Mouse (Mus musculus) MEL (cell line): ENCODE data around the gene Tex36. TPM values are rescaled to one million over a fixed set of nuclear protein-coding genes. Genes with fewer than 3 reads are reported as not detected.

Source experiments
- DNase-seq: peaks from one replicate; pipeline ENCODE4 v3.0.0; 2011; ENCODE audit warnings: low read depth, low spot score
- H3K27ac ChIP-seq: 2 replicates; pipeline ENCODE4 v1.5.1; 2012; ENCODE audit warnings: low read depth, mild to moderate bottlenecking, control low read depth, low read length, moderate library complexity; ENCODE audit not compliant: control insufficient read depth
- H3K27me3 ChIP-seq, 2 experiments: fragments of 150-350 bp in 1 of 2; sonication (generic) in 1 of 2; 2 replicates each; pipeline ENCODE4 v1.6.1; 2012; ENCODE audit warnings: low read length in 2 of 2, mild to moderate bottlenecking in 2 of 2, improper control_type of control experiment in 1 of 2, moderate library complexity in 1 of 2; ENCODE audit not compliant: insufficient read depth in 2 of 2, control insufficient read depth in 1 of 2
- H3K36me3 ChIP-seq, 2 experiments: 2 replicates each; pipeline ENCODE4 v1.6.1; 2012 to 2014; ENCODE audit warnings: low read length in 2 of 2, improper control_type of control experiment in 1 of 2, inconsistent platforms in 1 of 2, mild to moderate bottlenecking in 1 of 2; ENCODE audit not compliant: insufficient read depth in 2 of 2, control insufficient read depth in 1 of 2
- H3K4me1 ChIP-seq, 2 experiments: fragments of 150-350 bp in 1 of 2; sonication (generic) in 1 of 2; 2 replicates each; pipeline ENCODE4 v1.6.1; 2012; ENCODE audit warnings: low read length in 2 of 2, improper control_type of control experiment in 1 of 2, mild to moderate bottlenecking in 1 of 2; ENCODE audit not compliant: insufficient read depth in 2 of 2, control insufficient read depth in 1 of 2
- H3K4me3 ChIP-seq, 2 experiments: fragments of 150-350 bp in 1 of 2; sonication (generic) in 1 of 2; 2 replicates each; pipeline ENCODE4 v1.5.1; 2012; ENCODE audit warnings: low read depth in 2 of 2, low read length in 2 of 2, mild to moderate bottlenecking in 2 of 2, moderate library complexity in 2 of 2, control low read depth in 1 of 2, improper control_type of control experiment in 1 of 2; ENCODE audit not compliant: control insufficient read depth in 1 of 2, insufficient read depth in 1 of 2
- H3K79me2 ChIP-seq: 2 replicates; pipeline ENCODE4 v1.6.1; 2012; ENCODE audit warnings: mild to moderate bottlenecking, low read length, moderate library complexity; ENCODE audit not compliant: control insufficient read depth, poor library complexity, insufficient read depth
- H3K9ac ChIP-seq: 2 replicates; pipeline ENCODE4 v1.6.1; 2012; ENCODE audit warnings: low read depth, mild to moderate bottlenecking, control low read depth, low read length, moderate library complexity; ENCODE audit not compliant: control insufficient read depth, poor library complexity, severe bottlenecking
- H3K9me3 ChIP-seq: fragments of 150-350 bp; sonication (generic); replicated peaks from 2 replicates; pipeline ENCODE4 v1.6.1; 2012; ENCODE audit warnings: mild to moderate bottlenecking, low read length, improper control_type of control experiment, moderate library complexity; ENCODE audit not compliant: insufficient read depth
- BHLHE40 ChIP-seq: IDR thresholded peaks from 2 replicates; pipeline ENCODE4 v1.6.1; 2012; ENCODE audit warnings: low read depth, mild to moderate bottlenecking, inconsistent platforms, low read length, improper control_type of control experiment, borderline replicate concordance
- CHD1 ChIP-seq: IDR thresholded peaks from 2 replicates; pipeline ENCODE4 v1.6.1; 2012; ENCODE audit warnings: low read depth, mild to moderate bottlenecking, inconsistent platforms, low read length, improper control_type of control experiment
- CHD2 ChIP-seq: IDR thresholded peaks from 2 replicates; pipeline ENCODE4 v1.6.1; 2011; ENCODE audit warnings: low read length, improper control_type of control experiment
- CTCF ChIP-seq, 3 experiments: IDR thresholded peaks in 2 of 3; conservative IDR thresholded peaks in 1 of 3; 2 replicates each; pipeline ENCODE4 v1.5.1; 2011 to 2012; ENCODE audit warnings: low read length in 3 of 3, low read depth in 2 of 3, mild to moderate bottlenecking in 2 of 3, improper control_type of control experiment in 1 of 3, inconsistent platforms in 1 of 3, mixed read lengths in 1 of 3, moderate library complexity in 1 of 3; ENCODE audit not compliant: control insufficient read depth in 1 of 3, insufficient read depth in 1 of 3, poor library complexity in 1 of 3, severe bottlenecking in 1 of 3
- E2F4 ChIP-seq: IDR thresholded peaks from 2 replicates; pipeline ENCODE4 v1.6.1; 2011; ENCODE audit warnings: low read depth, low read length, improper control_type of control experiment, borderline replicate concordance
- EP300 ChIP-seq, 2 experiments: IDR thresholded peaks; 2 replicates each; pipeline ENCODE4 v1.6.1; 2011; ENCODE audit warnings: improper control_type of control experiment in 2 of 2, low read length in 2 of 2, low read depth in 1 of 2, mild to moderate bottlenecking in 1 of 2
- ETS1 ChIP-seq: IDR thresholded peaks from 2 replicates; pipeline ENCODE4 v1.6.1; 2012; ENCODE audit warnings: low read depth, mild to moderate bottlenecking, inconsistent platforms, low read length, improper control_type of control experiment, moderate library complexity
- GABPA ChIP-seq: IDR thresholded peaks from 2 replicates; pipeline ENCODE4 v1.6.1; 2012; ENCODE audit warnings: low read depth, mild to moderate bottlenecking, inconsistent platforms, low read length, improper control_type of control experiment, moderate library complexity
- GATA1 ChIP-seq: IDR thresholded peaks from 2 replicates; pipeline ENCODE4 v1.6.1; 2011; ENCODE audit warnings: low read depth, low read length, improper control_type of control experiment
- HCFC1 ChIP-seq: IDR thresholded peaks from 2 replicates; pipeline ENCODE4 v1.6.1; 2012; ENCODE audit warnings: low read depth, mild to moderate bottlenecking, inconsistent platforms, low read length, improper control_type of control experiment, moderate library complexity
- JUND ChIP-seq: IDR thresholded peaks from 2 replicates; pipeline ENCODE4 v1.6.1; 2011; ENCODE audit warnings: low read depth, mild to moderate bottlenecking, improper control_type of control experiment, low read length
- KAT2A ChIP-seq: conservative IDR thresholded peaks from 2 replicates; pipeline ENCODE4 v1.6.1; 2012; ENCODE audit warnings: low read depth, low read length, improper control_type of control experiment, inconsistent platforms
- MAFK ChIP-seq: IDR thresholded peaks from 2 replicates; pipeline ENCODE4 v1.6.1; 2011; ENCODE audit warnings: low read depth, mild to moderate bottlenecking, low read length, improper control_type of control experiment, borderline replicate concordance
- MAX ChIP-seq: IDR thresholded peaks from 2 replicates; pipeline ENCODE4 v1.6.1; 2011; ENCODE audit warnings: low read length, improper control_type of control experiment
- MAZ ChIP-seq: IDR thresholded peaks from 2 replicates; pipeline ENCODE4 v1.6.1; 2012; ENCODE audit warnings: low read depth, mild to moderate bottlenecking, inconsistent platforms, low read length, improper control_type of control experiment
- MEF2A ChIP-seq: IDR thresholded peaks from 2 replicates; pipeline ENCODE4 v1.6.1; 2014; ENCODE audit warnings: low read depth, mild to moderate bottlenecking, inconsistent platforms, low read length, improper control_type of control experiment; ENCODE audit not compliant: poor library complexity, insufficient replicate concordance, severe bottlenecking; ENCODE audit errors: extremely low read depth
- MXI1 ChIP-seq: IDR thresholded peaks from 2 replicates; pipeline ENCODE4 v1.6.1; 2011; ENCODE audit warnings: mild to moderate bottlenecking, low read depth, low read length, improper control_type of control experiment
- MYB ChIP-seq: IDR thresholded peaks from 2 replicates; pipeline ENCODE4 v1.6.1; 2011; ENCODE audit warnings: mild to moderate bottlenecking, low read depth, low read length, improper control_type of control experiment
- MYC ChIP-seq: IDR thresholded peaks from 2 replicates; pipeline ENCODE4 v1.6.1; 2011; ENCODE audit warnings: low read depth, mild to moderate bottlenecking, low read length, improper control_type of control experiment, moderate library complexity
- NELFE ChIP-seq: IDR thresholded peaks from 2 replicates; pipeline ENCODE4 v1.6.1; 2011; ENCODE audit warnings: low read depth, low read length, improper control_type of control experiment
- NRF1 ChIP-seq: IDR thresholded peaks from 2 replicates; pipeline ENCODE4 v1.6.1; 2014; ENCODE audit warnings: low read depth, mild to moderate bottlenecking, inconsistent platforms, low read length, improper control_type of control experiment, moderate library complexity; ENCODE audit not compliant: poor library complexity, insufficient read depth, severe bottlenecking
- POLR2A ChIP-seq, 2 experiments: IDR thresholded peaks; 2 replicates each; pipeline ENCODE4 v1.6.1; 2011 to 2012; ENCODE audit warnings: low read length in 2 of 2, mild to moderate bottlenecking in 2 of 2, control low read depth in 1 of 2, improper control_type of control experiment in 1 of 2, low read depth in 1 of 2, moderate library complexity in 1 of 2; ENCODE audit not compliant: control insufficient read depth in 1 of 2, insufficient read depth in 1 of 2, poor library complexity in 1 of 2
- POLR2AphosphoS2 ChIP-seq: IDR thresholded peaks from 2 replicates; pipeline ENCODE4 v1.6.1; 2011; ENCODE audit warnings: low read length, improper control_type of control experiment
- POLR2AphosphoS5 ChIP-seq: IDR thresholded peaks from 2 replicates; pipeline ENCODE4 v1.6.1; 2012; ENCODE audit warnings: low read depth, borderline replicate concordance, mild to moderate bottlenecking, inconsistent platforms, low read length, moderate library complexity, mixed read lengths
- RAD21 ChIP-seq: IDR thresholded peaks from 2 replicates; pipeline ENCODE4 v1.6.1; 2011; ENCODE audit warnings: mild to moderate bottlenecking, low read depth, low read length, improper control_type of control experiment
- RCOR1 ChIP-seq: IDR thresholded peaks from 2 replicates; pipeline ENCODE4 v1.6.1; 2012; ENCODE audit warnings: low read depth, mild to moderate bottlenecking, inconsistent platforms, low read length, improper control_type of control experiment
- SIN3A ChIP-seq: IDR thresholded peaks from 2 replicates; pipeline ENCODE4 v1.6.1; 2012; ENCODE audit warnings: low read length, improper control_type of control experiment, inconsistent platforms
- SMC3 ChIP-seq: IDR thresholded peaks from 2 replicates; pipeline ENCODE4 v1.6.1; 2011; ENCODE audit warnings: low read depth, low read length, improper control_type of control experiment
- TAL1 ChIP-seq: IDR thresholded peaks from 2 replicates; pipeline ENCODE4 v1.6.1; 2012; ENCODE audit warnings: mild to moderate bottlenecking, inconsistent platforms, low read length, moderate library complexity, mixed read lengths
- TBP ChIP-seq: IDR thresholded peaks from 2 replicates; pipeline ENCODE4 v1.8.0; 2011; ENCODE audit warnings: low read depth, low read length, improper control_type of control experiment
- TCF12 ChIP-seq: IDR thresholded peaks from 2 replicates; pipeline ENCODE4 v1.6.1; 2014; ENCODE audit warnings: low read depth, mild to moderate bottlenecking, inconsistent platforms, low read length, improper control_type of control experiment, moderate library complexity
- UBTF ChIP-seq: IDR thresholded peaks from 2 replicates; pipeline ENCODE4 v1.6.1; 2012; ENCODE audit warnings: low read depth, mild to moderate bottlenecking, inconsistent platforms, low read length, improper control_type of control experiment, moderate library complexity, borderline replicate concordance; ENCODE audit not compliant: insufficient read depth
- USF1 ChIP-seq: IDR thresholded peaks from 2 replicates; pipeline ENCODE4 v1.6.1; 2014; ENCODE audit warnings: low read depth, mild to moderate bottlenecking, inconsistent platforms, low read length, improper control_type of control experiment, moderate library complexity
- USF2 ChIP-seq, 2 experiments: IDR thresholded peaks; 2 replicates each; pipeline ENCODE4 v1.6.1; 2011 to 2012; ENCODE audit warnings: improper control_type of control experiment in 2 of 2, low read length in 2 of 2, borderline replicate concordance in 1 of 2, inconsistent platforms in 1 of 2, low read depth in 1 of 2, mild to moderate bottlenecking in 1 of 2; ENCODE audit not compliant: insufficient read depth in 1 of 2
- ZC3H11A ChIP-seq: IDR thresholded peaks from 2 replicates; pipeline ENCODE4 v1.6.1; 2012; ENCODE audit warnings: low read depth, mild to moderate bottlenecking, inconsistent platforms, low read length, improper control_type of control experiment
- ZKSCAN1 ChIP-seq: IDR thresholded peaks from 2 replicates; pipeline ENCODE4 v1.6.1; 2012; ENCODE audit warnings: low read depth, mild to moderate bottlenecking, inconsistent platforms, low read length, improper control_type of control experiment, moderate library complexity
- ZMIZ1 ChIP-seq: IDR thresholded peaks from 2 replicates; pipeline ENCODE4 v1.6.1; 2012; ENCODE audit warnings: low read depth, mild to moderate bottlenecking, inconsistent platforms, low read length, improper control_type of control experiment, moderate library complexity
- ZNF384 ChIP-seq: IDR thresholded peaks from 2 replicates; pipeline ENCODE4 v1.6.1; 2012; ENCODE audit warnings: low read depth, mild to moderate bottlenecking, inconsistent platforms, low read length, improper control_type of control experiment
- polyA plus RNA-seq, 2 experiments: library from polyadenylated mRNA; stranded (reverse) in 1 of 2; unstranded in 1 of 2; fragments of >175 nt in 1 of 2; fragments of >200 nt in 1 of 2; gene quantifications; 2 replicates each; pipeline versions ENCODE4 v1.2.1 to v1.2.4; 2012; ENCODE audit warnings: low replicate concordance in 2 of 2, low read depth in 1 of 2; ENCODE audit not compliant: insufficient read length in 2 of 2, insufficient read depth in 1 of 2, missing spikeins in 1 of 2
- total RNA-seq: library from RNA; depleted of rRNA; stranded (reverse); fragments of 300-350 nt; gene quantifications from 2 replicates; pipeline ENCODE4 v1.2.3, GENCODE M21; 2012

Gene Tex36
- total and polyA plus RNA-seq, 3 experiments, result not detected

DNA sequence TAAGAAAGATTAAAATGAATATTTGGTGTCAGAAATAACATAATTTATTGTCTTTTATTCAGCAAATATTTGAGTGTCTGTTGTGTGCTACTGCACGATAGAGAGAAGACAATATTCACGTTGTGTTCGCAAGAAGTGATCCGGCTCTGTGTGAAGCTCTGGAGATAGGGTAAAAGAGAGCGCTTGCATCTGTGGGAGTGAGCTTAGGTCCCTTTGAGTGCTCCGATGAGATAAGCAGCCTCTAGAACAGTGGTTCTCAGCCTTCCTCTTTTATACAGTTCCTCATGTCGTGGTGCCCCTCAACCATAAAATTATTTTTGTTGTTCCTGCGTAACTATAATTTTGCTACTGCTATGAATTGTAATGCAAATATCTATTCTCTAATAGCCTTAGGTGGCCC, 37.4 kb downstream of the Tex36 start:
- H3K4me1 ChIP-seq, result peaks cover 6 to 11% of the 10 kb centered on the region in 2 experiments
- peak overlapping the region in 1 of 2 experiments; percentile 11; a peak in 1 of 4 replicates for H3K4me3 ChIP-seq
- H3K27ac ChIP-seq, result no peak overlapping the region; the same call in 1 of the 2 replicates
- no peaks in the 10 kb centered on the region for H3K79me2 ChIP-seq
- H3K9me3 ChIP-seq, result no peaks in the 10 kb centered on the region
- no peak overlapping the region for H3K9ac ChIP-seq
- H3K36me3 ChIP-seq, result peaks cover 0 to 16% of the 10 kb centered on the region in 2 experiments; a peak in 2 of 4 replicates
- peak; percentile 94 for DNase-seq
- H3K27me3 ChIP-seq, result no peaks in the 10 kb centered on the region
- TF ChIP-seq NELFE (no peak), ZKSCAN1 (no peak), BHLHE40 (no peak), MYC (peak; percentile 71), NRF1 (no peak), E2F4 (no peak), MAZ (no peak), ZC3H11A (no peak), RCOR1 (peak; percentile 52), KAT2A (no peak), GATA1 (peak; percentile 96), EP300 (IDR thresholded peaks at IDR 0.05; ENCODE audit: low read depth in 1 of 2, low read length in 2 of 2) (peak; percentile 91 to 96), MEF2A (no peak), GABPA (no peak), ZMIZ1 (0 out of 2 replicates have a peak, but pooled peaks have one; percentile 9), POLR2AphosphoS5 (no peak), ZNF384 (no peak; the same call in 1 of the 2 replicates), CHD1 (no peak), POLR2AphosphoS2 (no peak), MAX (no peak), SIN3A (peak; percentile 54), USF1 (no peak), USF2 (IDR thresholded peaks at IDR 0.05; ENCODE audit: borderline replicate concordance in 1 of 2, insufficient read depth in 1 of 2, low read depth in 1 of 2, low read length in 2 of 2) (no peak), CHD2 (no peak), TBP (peak; percentile 91), POLR2A (IDR thresholded peaks at IDR 0.05; ENCODE audit: control insufficient read depth in 1 of 2, insufficient read depth in 1 of 2, low read depth in 1 of 2, low read length in 2 of 2, poor library complexity in 1 of 2) (peak in 1 of 2 experiments; percentile 26; a peak in 1 of 4 replicates), ETS1 (peak; percentile 81; the same call in 1 of the 2 replicates), CTCF (IDR thresholded peaks at IDR 0.05 in 2 of 3, conservative IDR thresholded peaks at IDR 0.05 in 1 of 3; ENCODE audit: control insufficient read depth in 1 of 3, insufficient read depth in 1 of 3, low read depth in 2 of 3, low read length in 3 of 3, poor library complexity in 1 of 3, severe bottlenecking in 1 of 3) (no peak), MXI1 (no peak), SMC3 (no peak), UBTF (0 out of 2 replicates have a peak, but pooled peaks have one; percentile 73), RAD21 (no peak), TAL1 (peak; percentile 87), JUND (no peak), MAFK (no peak), TCF12 (peak; percentile 90), HCFC1 (no peak; the same call in 1 of the 2 replicates), MYB (no peak)
